Mouse (Mus musculus): ENCODE measurements around the gene Lrcol1. TPM values are rescaled to one million over a fixed set of nuclear protein-coding genes. Genes with fewer than 3 reads are reported as not detected.

Gene Lrcol1
- polyA plus RNA-seq, 1 experiment from 2014 or later = not detected

DNA sequence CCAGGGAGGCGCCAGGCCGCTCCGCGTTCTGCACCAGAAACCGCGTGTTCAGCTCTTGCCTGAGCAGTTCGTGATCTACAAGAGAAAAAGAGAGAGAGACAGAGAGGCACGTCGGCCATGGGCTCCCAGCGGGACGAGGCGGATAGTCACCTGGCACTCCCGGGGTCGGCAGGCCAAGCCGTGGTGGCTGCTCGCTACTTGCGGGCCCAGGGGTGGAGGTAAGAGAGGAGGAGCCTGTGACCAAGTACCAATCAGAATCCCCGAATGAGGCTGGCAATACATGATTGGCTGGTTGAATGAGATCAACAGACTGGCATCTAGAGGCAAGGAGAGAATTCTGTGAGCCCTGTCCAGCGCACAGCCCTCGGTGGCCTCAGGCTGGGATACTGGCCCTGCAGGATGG lies 33.7 kb downstream of the Lrcol1 start:
- no peak overlapping the region for H3K9ac ChIP-seq (ENCODE audit: low read depth, low read length)
- no peaks in the 10 kb centered on the region for H3K9me3 ChIP-seq (ENCODE audit: control insufficient read depth, low read length)
- WGBS = 40% methylated on average over 20 of the region's 20 CpGs
- H3K4me2 ChIP-seq (ENCODE audit: low read depth, low read length) = no peak overlapping the region
- H3K36me3 ChIP-seq (ENCODE audit: control insufficient read depth, insufficient read depth, low read length) = peaks cover 52% of the 10 kb centered on the region
- H3K27me3 ChIP-seq (replicated peaks; ENCODE audit: control insufficient read depth, insufficient read depth, low read length) = no peaks in the 10 kb centered on the region
- no peak for DNase-seq (ENCODE audit: low spot score)
- H3K4me3 ChIP-seq (ENCODE audit: low read depth, low read length) = no peak overlapping the region
- 0 out of 2 replicates have a peak, but pooled peaks have one; percentile 39 for ATAC-seq (ENCODE audit: low read depth)
- no peaks in the 10 kb centered on the region for H3K4me1 ChIP-seq (ENCODE audit: control insufficient read depth, insufficient read depth, low read length)
- no peak overlapping the region for H3K27ac ChIP-seq (replicated peaks; ENCODE audit: low read depth, low read length)

DNA sequence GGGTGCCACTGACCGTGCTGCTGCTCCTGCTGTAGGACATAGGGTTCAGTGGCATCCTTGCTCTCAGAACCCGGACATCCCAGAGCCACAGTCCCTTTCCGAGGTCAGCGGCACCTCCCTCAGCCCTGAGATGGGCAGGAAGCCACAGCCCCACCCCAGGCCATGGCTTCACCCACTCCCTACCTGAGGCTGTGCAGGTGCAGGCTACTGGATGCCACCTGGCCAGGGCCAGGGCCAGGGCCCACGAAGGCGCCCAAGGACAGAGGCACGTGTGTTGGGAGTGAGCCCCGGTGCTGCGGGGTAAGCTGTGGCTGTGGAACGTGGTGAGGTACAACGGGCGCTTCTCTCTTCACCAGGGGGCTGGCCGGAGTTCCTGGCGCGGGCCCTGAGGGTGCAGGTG lies 34.6 kb downstream of the Lrcol1 start:
- no peaks in the 10 kb centered on the region for H3K27me3 ChIP-seq (replicated peaks; ENCODE audit: control insufficient read depth, insufficient read depth, low read length)
- no peak overlapping the region for H3K27ac ChIP-seq (replicated peaks; ENCODE audit: low read depth, low read length)
- no peak overlapping the region for H3K9ac ChIP-seq (ENCODE audit: low read depth, low read length)
- H3K9me3 ChIP-seq (ENCODE audit: control insufficient read depth, low read length) = no peaks in the 10 kb centered on the region
- H3K4me2 ChIP-seq (ENCODE audit: low read depth, low read length) = no peak overlapping the region
- H3K4me1 ChIP-seq (ENCODE audit: control insufficient read depth, insufficient read depth, low read length) = no peaks in the 10 kb centered on the region
- H3K4me3 ChIP-seq (ENCODE audit: low read depth, low read length) = no peak overlapping the region
- DNase-seq (ENCODE audit: low spot score) (no peak), ATAC-seq (ENCODE audit: low read depth) (no peak)
- peaks cover 48% of the 10 kb centered on the region for H3K36me3 ChIP-seq (ENCODE audit: control insufficient read depth, insufficient read depth, low read length)
- 86% methylated on average over 12 of the region's 15 CpGs for WGBS

GRCm38 (mm10) chr5:110379823-110380222 lies 35.3 kb downstream of the Lrcol1 start:
- no peak for ATAC-seq (ENCODE audit: low read depth)
- H3K27me3 ChIP-seq (replicated peaks; ENCODE audit: control insufficient read depth, insufficient read depth, low read length) = no peaks in the 10 kb centered on the region
- WGBS = 83% methylated on average over 4 of the region's 4 CpGs
- H3K4me1 ChIP-seq (ENCODE audit: control insufficient read depth, insufficient read depth, low read length) = no peaks in the 10 kb centered on the region
- no peak overlapping the region for H3K9ac ChIP-seq (ENCODE audit: low read depth, low read length)
- H3K27ac ChIP-seq (replicated peaks; ENCODE audit: low read depth, low read length) = no peak overlapping the region
- no peak overlapping the region for H3K4me3 ChIP-seq (ENCODE audit: low read depth, low read length)
- H3K4me2 ChIP-seq (ENCODE audit: low read depth, low read length) = no peak overlapping the region
- H3K9me3 ChIP-seq (ENCODE audit: control insufficient read depth, low read length) = no peaks in the 10 kb centered on the region
- no peak for DNase-seq (ENCODE audit: low spot score)
- peaks cover 45% of the 10 kb centered on the region for H3K36me3 ChIP-seq (ENCODE audit: control insufficient read depth, insufficient read depth, low read length)

DNA sequence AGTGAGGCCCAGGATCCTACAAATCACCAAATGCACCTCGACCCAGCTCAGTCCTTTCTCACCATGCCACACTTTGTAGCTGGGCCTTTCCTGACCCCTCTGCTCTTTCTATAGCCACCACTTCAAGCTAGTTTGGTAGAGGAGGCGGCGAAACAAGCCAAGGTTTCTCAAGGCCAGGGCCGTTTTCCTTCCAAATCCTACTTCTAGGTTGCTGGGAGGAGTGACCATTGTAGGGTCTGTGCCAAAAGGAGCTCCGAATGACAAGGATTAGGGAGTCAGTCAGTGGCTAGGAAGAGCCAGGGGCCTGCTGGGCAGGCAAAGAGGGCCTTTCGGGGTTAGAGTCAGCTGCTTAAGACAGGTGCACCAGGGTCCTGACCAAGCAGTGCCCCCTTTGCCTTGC lies 40.0 kb downstream of the Lrcol1 start:
- Histone ChIP-seq H3K4me1 (ENCODE audit: control insufficient read depth, insufficient read depth, low read length) (peaks cover 21% of the 10 kb centered on the region), H3K27me3 (replicated peaks; ENCODE audit: control insufficient read depth, insufficient read depth, low read length) (0 out of 2 replicates have a peak, but pooled peaks cover 3% of the 10 kb centered on the region), H3K4me3 (ENCODE audit: low read depth, low read length) (no peak overlapping the region), H3K27ac (replicated peaks; ENCODE audit: low read depth, low read length) (no peak overlapping the region), H3K9ac (ENCODE audit: low read depth, low read length) (no peak overlapping the region), H3K9me3 (ENCODE audit: control insufficient read depth, low read length) (no peaks in the 10 kb centered on the region), H3K36me3 (ENCODE audit: control insufficient read depth, insufficient read depth, low read length) (peaks cover 1% of the 10 kb centered on the region), H3K4me2 (ENCODE audit: low read depth, low read length) (no peak overlapping the region; the same call in 1 of the 2 replicates)
- DNase-seq (ENCODE audit: low spot score) (no peak), ATAC-seq (ENCODE audit: low read depth) (no peak)
- 72% methylated on average over 6 of the region's 6 CpGs for WGBS

GRCm38 (mm10) chr5:110385263-110385662 lies 40.7 kb downstream of the Lrcol1 start:
- H3K4me2 ChIP-seq (ENCODE audit: low read depth, low read length) = peak overlapping the region; percentile 73
- no peaks in the 10 kb centered on the region for H3K9me3 ChIP-seq (ENCODE audit: control insufficient read depth, low read length)
- H3K4me1 ChIP-seq (ENCODE audit: control insufficient read depth, insufficient read depth, low read length) = peaks cover 21% of the 10 kb centered on the region
- no peak for DNase-seq (ENCODE audit: low spot score)
- 0 out of 2 replicates have a peak, but pooled peaks cover 3% of the 10 kb centered on the region for H3K27me3 ChIP-seq (replicated peaks; ENCODE audit: control insufficient read depth, insufficient read depth, low read length)
- no peak overlapping the region; the same call in 1 of the 2 replicates for H3K9ac ChIP-seq (ENCODE audit: low read depth, low read length)
- WGBS = 69% methylated on average over 4 of the region's 4 CpGs
- ATAC-seq (ENCODE audit: low read depth) = no peak
- H3K4me3 ChIP-seq (ENCODE audit: low read depth, low read length) = peak overlapping the region; percentile 73
- H3K27ac ChIP-seq (replicated peaks; ENCODE audit: low read depth, low read length) = no peak overlapping the region
- no peaks in the 10 kb centered on the region; the same call in 1 of the 2 replicates for H3K36me3 ChIP-seq (ENCODE audit: control insufficient read depth, insufficient read depth, low read length)

DNA sequence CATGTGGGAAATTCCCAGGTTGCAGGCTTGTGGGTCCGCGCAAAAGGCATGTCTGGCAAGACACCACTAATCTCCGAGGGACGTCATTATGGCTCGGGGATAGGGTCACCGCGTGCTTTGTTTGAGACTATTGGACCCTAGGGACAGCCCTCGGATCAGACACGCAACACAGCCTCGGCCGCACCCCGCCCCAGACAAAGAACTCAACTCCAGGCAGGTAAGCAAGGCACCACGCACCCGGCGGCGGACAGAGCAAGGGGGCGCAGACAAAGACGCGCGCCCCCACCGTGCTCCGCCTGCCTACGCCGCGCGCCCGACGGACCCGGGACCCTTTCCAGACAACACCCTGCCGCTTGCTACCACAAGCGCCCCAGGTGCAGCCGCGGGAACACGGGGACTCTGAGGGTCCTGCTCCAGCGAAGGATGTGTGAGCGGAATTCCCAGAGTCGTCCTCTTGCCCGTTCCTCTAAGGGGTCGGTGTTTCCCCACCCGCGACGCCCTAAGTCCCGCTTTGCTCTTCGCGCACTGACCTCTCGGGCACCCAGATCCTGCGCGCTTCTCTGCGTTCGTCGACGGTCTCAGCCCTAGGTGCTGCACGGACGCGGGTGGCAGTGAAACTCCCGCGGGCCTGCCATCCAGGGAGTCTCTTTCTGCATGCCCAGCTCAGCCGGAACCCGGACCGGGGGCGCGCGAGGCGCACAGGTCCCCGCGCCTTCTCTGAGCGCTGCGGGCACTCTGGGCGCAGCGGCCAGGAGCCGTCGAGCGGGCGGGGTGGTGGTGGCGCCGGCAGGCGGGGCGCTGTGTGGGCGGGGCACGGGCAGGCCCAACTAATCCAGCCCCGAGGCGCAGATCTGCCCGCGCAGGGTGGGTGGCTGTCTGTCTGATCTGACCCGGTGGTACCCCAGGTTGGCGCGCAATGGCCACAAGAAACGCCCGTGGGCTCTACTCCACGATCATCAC lies 42.1 kb downstream of the Lrcol1 start:
- Histone ChIP-seq H3K4me3 (ENCODE audit: low read depth, low read length) (peak overlapping the region; percentile 73), H3K36me3 (ENCODE audit: control insufficient read depth, insufficient read depth, low read length) (no peaks in the 10 kb centered on the region), H3K4me1 (ENCODE audit: control insufficient read depth, insufficient read depth, low read length) (peaks cover 21% of the 10 kb centered on the region), H3K9me3 (ENCODE audit: control insufficient read depth, low read length) (no peaks in the 10 kb centered on the region), H3K9ac (ENCODE audit: low read depth, low read length) (peak overlapping the region; percentile 76), H3K27me3 (replicated peaks; ENCODE audit: control insufficient read depth, insufficient read depth, low read length) (0 out of 2 replicates have a peak, but pooled peaks cover 3% of the 10 kb centered on the region), H3K4me2 (ENCODE audit: low read depth, low read length) (peak overlapping the region; percentile 73), H3K27ac (replicated peaks; ENCODE audit: low read depth, low read length) (0 out of 2 replicates have a peak overlapping the region, but pooled peaks have one; percentile 28)
- peak; percentile 82 for DNase-seq (ENCODE audit: low spot score)
- WGBS = under 1% methylated on average over 67 of the region's 90 CpGs
- ATAC-seq (ENCODE audit: low read depth) = peak; percentile 90

DNA sequence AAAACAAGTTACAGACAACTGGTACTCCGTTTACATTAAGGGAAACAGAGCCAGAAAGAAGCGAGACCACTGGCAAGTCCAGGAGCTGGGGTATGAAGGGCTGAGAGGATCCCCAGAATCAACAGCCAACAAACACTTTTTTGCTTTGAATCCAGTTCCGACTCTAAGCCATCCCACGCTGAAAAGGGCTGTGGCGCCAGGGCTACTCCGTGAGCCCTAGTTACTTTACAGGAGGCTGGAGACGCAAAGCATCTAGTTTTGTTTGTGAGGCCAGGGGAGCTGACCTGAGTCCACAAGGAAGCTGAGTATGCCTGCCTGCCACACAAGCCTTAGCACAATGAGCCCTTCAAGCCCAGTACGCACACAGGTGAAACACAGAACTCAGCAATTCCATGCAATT lies 42.8 kb downstream of the Lrcol1 start:
- peak overlapping the region; percentile 73 for H3K4me3 ChIP-seq (ENCODE audit: low read depth, low read length)
- peak overlapping the region; percentile 73 for H3K4me2 ChIP-seq (ENCODE audit: low read depth, low read length)
- H3K27ac ChIP-seq (replicated peaks; ENCODE audit: low read depth, low read length) = no peak overlapping the region
- 9% methylated on average over 8 of the region's 8 CpGs for WGBS
- peaks cover 21% of the 10 kb centered on the region for H3K4me1 ChIP-seq (ENCODE audit: control insufficient read depth, insufficient read depth, low read length)
- H3K9ac ChIP-seq (ENCODE audit: low read depth, low read length) = peak overlapping the region; percentile 76
- ATAC-seq (ENCODE audit: low read depth) = no peak
- no peaks in the 10 kb centered on the region for H3K9me3 ChIP-seq (ENCODE audit: control insufficient read depth, low read length)
- DNase-seq (ENCODE audit: low spot score) = no peak
- H3K36me3 ChIP-seq (ENCODE audit: control insufficient read depth, insufficient read depth, low read length) = no peaks in the 10 kb centered on the region
- 0 out of 2 replicates have a peak, but pooled peaks cover 3% of the 10 kb centered on the region for H3K27me3 ChIP-seq (replicated peaks; ENCODE audit: control insufficient read depth, insufficient read depth, low read length)

GRCm38 (mm10) chr5:110390631-110391030 lies 46.1 kb downstream of the Lrcol1 start:
- ATAC-seq (ENCODE audit: low read depth) (no peak), DNase-seq (ENCODE audit: low spot score) (peak; percentile 13)
- H3K4me2 ChIP-seq (ENCODE audit: low read depth, low read length) = no peak overlapping the region
- no peaks in the 10 kb centered on the region for H3K9me3 ChIP-seq (ENCODE audit: control insufficient read depth, low read length)
- H3K4me1 ChIP-seq (ENCODE audit: control insufficient read depth, insufficient read depth, low read length) = peaks cover 15% of the 10 kb centered on the region
- H3K9ac ChIP-seq (ENCODE audit: low read depth, low read length) = no peak overlapping the region
- H3K36me3 ChIP-seq (ENCODE audit: control insufficient read depth, insufficient read depth, low read length) = 0 out of 2 replicates have a peak, but pooled peaks cover 4% of the 10 kb centered on the region
- H3K27me3 ChIP-seq (replicated peaks; ENCODE audit: control insufficient read depth, insufficient read depth, low read length) = 0 out of 2 replicates have a peak, but pooled peaks cover 3% of the 10 kb centered on the region
- H3K27ac ChIP-seq (replicated peaks; ENCODE audit: low read depth, low read length) = no peak overlapping the region
- no peak overlapping the region for H3K4me3 ChIP-seq (ENCODE audit: low read depth, low read length)
- 85% methylated on average over 4 of the region's 4 CpGs for WGBS
